Mouse (Mus musculus): ENCODE results near the gene Ensa. TPM values are rescaled to one million over a fixed set of nuclear protein-coding genes. Genes with fewer than 3 reads are reported as not detected.
"Not testable (repeated sequence)": the region's sequence is repeated elsewhere in the genome, so short reads cannot be mapped to it uniquely, and the experiment has no call there.

The Ensa gene
- polyA plus RNA-seq, 1 experiment from 2014 or later: 142 TPM

DNA sequence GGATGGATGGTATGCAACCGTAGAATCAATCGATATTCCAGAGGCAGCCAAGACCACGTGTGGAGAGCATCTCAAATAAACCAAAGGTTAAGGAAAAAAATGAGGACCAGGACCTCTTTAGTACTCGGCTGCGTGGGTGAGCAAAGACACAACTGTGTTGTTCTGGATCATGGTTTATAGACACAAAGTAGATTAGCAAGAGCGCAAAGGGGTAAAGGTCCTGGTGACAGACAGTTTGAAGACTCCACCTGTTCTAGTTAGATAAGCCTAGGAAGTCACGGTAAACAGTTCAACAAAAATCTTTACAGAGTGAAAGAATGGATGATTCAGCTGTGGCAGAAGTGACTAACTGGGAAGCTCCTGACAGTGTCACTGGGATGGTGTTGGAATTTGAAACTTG lies 18.3 kb downstream of the Ensa start:
- TF ChIP-seq CTCF (IDR thresholded peaks at IDR 0.05): no peak
- ATAC-seq (no peak), DNase-seq (ENCODE audit: low read depth, low spot score) (no peak)
- in situ Hi-C loops (cut with MboI; ENCODE audit: low pct_unique_long_range_greater_than_20kb): no loop called here
- ChIA-PET POLR2A (no interaction called here), CTCF (interaction anchor here (1.0 to 3.1 kb wide), 2 partner anchors 10 to 105 kb away, joined by 3 to 24 read pairs; no protein-coding TSS in a partner anchor)
- H3K27me3 ChIP-seq: no peaks in the 10 kb centered on the region

DNA sequence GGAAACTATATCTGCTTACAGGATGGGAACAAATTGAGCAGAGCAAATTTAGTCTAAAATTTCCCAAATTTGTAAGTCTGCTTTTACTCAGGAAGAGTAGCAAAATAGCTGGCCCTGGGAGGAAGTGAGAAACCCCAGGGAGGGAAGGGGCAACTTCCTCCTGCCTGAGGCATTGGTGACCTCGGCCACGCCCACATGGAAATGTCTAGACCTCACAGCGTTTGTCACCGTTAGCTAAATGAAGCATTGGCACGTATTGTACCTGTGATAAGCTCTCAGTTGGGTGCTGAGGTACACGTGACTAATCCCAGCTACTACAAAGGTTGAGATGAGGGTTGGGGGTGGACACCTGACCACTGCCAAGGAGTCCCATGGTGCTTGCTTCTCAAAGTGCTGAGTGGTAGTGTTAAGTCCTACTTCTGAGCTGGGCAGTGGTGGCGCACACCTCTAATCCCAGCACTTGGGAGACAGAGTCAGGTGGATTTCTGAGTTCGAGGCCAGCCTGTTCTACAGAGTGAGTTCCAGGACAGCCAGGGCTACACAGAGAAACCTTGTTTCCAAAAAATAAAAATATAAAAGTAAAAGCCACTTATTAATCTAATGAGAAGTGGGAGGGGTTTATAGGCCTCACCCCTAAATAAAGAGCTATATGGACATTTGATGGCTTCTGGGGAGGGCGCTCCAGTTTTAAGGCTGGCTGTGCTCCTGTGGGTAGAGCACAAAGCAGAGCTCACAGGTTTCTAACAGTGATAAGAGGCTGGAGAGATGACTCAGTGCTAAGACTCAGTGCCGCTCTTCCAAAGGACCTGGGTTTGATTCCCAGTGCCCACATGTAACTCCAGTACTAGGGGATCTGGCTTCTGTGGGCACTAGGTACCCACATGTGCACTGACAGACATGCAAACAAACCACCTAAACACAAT lies 20.8 kb downstream of the Ensa start:
- DNase-seq (ENCODE audit: low read depth, low spot score) (no peak), ATAC-seq (no peak)
- in situ Hi-C loops (cut with MboI; ENCODE audit: low pct_unique_long_range_greater_than_20kb): no loop called here
- POLR2A ChIA-PET: interaction anchor here (1.2 to 1.4 kb wide), 2 partner anchors 13 to 23 kb away, joined by 3 read pairs; no protein-coding TSS in a partner anchor
- no peak for TF ChIP-seq CTCF (IDR thresholded peaks at IDR 0.05)
- H3K27me3 ChIP-seq: no peaks in the 10 kb centered on the region
- CTCF ChIA-PET: interaction anchor here (1.0 to 1.9 kb wide), 6 partner anchors 8 to 31 kb away, joined by 3 to 7 read pairs (median 4); no protein-coding TSS in a partner anchor

DNA sequence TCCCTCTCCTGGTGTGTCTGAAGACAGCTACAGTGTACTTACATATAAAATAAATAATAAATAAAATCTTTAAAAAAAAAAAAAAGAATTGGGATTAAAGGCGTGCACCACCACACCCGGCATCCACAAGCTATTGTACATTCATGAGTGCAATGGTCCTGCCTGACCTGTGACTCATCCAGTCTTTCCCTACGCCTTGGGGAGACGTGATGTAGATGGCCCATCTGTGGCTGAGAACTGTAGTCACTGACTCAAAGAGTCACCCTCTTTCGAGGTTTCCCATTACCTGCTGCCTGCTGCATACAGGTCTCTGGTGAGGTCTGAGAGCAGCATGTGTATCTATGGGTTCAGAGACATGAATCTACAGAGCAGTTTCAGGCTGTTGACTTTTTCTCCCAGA lies 23.2 kb downstream of the Ensa start:
- ATAC-seq (no peak), DNase-seq (ENCODE audit: low read depth, low spot score) (no peak)
- ChIA-PET POLR2A (no interaction called here), CTCF (interaction anchor here (1.8 kb wide), 1 partner anchor 28 kb away, joined by 4 read pairs; no protein-coding TSS in a partner anchor)
- no peaks in the 10 kb centered on the region for H3K27me3 ChIP-seq
- in situ Hi-C loops (cut with MboI; ENCODE audit: low pct_unique_long_range_greater_than_20kb): no loop called here
- TF ChIP-seq CTCF (IDR thresholded peaks at IDR 0.05): no peak

DNA sequence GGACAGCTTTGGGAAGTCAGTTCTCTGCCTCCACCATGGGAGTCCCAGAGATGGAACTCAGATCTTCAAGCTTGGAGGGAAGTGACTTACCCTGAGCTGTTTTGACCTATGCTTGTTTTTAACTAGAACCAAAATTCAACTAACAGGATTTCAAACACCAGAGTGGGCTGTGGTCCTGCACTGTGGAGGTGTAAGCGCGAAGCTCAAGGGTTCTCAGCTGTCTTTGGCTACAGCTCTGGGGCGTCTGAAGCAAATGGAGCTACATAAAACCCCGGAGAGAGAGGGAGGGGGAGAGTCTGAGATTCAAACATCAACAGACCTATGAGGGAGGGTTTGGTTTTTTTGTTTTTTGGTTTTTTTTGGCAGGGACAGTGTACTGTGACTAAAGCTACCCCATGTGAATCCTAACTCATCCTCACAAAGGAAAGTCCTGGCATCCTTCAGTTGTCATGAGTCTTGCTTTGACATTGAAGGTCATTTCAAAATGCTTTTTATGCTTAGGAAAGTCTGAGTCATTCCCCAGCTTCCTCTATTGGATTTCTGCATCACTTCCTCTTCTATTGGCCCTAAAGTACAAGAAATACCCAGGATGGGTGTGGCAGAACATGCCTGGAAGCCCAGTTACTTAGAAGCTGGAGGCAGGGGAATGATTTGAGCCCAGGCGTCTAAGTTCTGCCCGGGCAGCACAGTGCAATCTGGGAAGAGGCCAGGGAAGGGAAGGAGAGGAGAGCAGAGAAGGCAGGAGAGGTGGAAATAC lies 25.7 kb downstream of the Ensa start:
- CTCF ChIA-PET: interaction anchor here (0.8 to 3.3 kb wide), 15 partner anchors 9 to 192 kb away, joined by 3 to 25 read pairs (median 4); no protein-coding TSS in a partner anchor
- no peaks in the 10 kb centered on the region for H3K27me3 ChIP-seq
- POLR2A ChIA-PET: interaction anchor here (0.6 to 2.3 kb wide), 8 partner anchors 10 to 25 kb away, joined by 3 to 17 read pairs (median 6); no protein-coding TSS in a partner anchor
- TF ChIP-seq CTCF (IDR thresholded peaks at IDR 0.05): no peak
- in situ Hi-C loops (cut with MboI; ENCODE audit: low pct_unique_long_range_greater_than_20kb): no loop called here
- DNase-seq (ENCODE audit: low read depth, low spot score): no peak
- ATAC-seq: peak; percentile 62

DNA sequence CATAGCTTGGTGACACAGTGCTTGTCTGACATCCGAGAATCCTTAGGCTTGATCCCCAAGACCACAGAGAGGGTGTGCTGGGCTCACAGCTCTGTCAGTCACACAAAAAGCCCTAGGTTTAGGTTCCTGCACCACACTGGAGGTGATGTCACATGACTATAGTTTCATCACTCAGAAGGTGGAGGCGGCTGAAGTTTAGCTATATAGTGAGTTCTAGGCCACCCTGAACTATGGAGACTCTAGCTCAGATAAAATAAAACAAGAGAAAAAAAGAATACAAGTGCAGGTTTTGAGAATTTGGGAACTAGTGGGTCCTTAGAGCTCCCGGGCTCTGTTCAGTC lies 26.2 kb downstream of the Ensa start:
- TF ChIP-seq CTCF (IDR thresholded peaks at IDR 0.05): no peak
- DNase-seq (ENCODE audit: low read depth, low spot score): no peak
- POLR2A ChIA-PET: interaction anchor here (1.0 to 2.3 kb wide), 7 partner anchors 9 to 25 kb away, joined by 3 to 17 read pairs (median 7); no protein-coding TSS in a partner anchor
- in situ Hi-C loops (cut with MboI; ENCODE audit: low pct_unique_long_range_greater_than_20kb): no loop called here
- CTCF ChIA-PET: interaction anchor here (0.8 to 3.3 kb wide), 14 partner anchors 9 to 192 kb away, joined by 3 to 25 read pairs (median 4); no protein-coding TSS in a partner anchor
- no peaks in the 10 kb centered on the region for H3K27me3 ChIP-seq
- no peak for ATAC-seq

DNA sequence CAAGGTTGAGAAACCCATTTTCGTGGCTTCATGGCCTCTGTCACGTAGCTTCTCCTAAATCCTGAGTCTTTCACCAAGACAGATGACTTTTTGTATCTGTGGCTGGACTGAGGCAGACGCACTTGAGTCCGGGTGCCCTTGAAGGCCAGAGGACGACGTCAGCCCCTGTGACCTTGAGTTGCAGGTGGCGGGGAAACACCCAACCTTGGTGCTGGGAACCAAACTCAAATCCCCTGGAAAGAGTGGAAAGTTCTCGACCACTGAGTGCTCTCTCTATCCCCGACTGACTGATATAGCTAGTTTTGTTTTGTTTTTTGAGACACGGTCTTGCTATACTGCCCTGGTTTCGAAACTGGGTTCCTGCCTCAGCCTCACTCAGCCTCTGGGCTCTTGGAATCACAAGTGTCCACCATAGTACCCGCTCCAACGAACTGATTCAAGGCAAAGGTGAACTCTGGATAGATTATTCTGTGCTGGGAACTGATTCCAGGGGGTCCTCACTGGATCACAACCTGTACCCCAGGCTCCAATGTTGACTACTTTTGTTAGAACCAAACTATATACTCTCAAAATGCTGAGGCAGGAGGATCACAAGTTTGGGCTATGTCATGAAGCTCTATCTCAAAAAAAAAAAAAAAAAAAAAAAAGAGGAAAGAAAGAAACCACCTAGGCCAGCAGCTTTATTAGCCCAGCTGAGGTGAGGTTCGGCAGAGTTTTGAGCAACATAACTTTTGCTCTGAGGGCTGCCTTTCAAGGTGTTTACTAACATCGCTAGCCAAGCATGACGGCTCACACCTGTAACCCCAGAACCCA lies 26.8 kb downstream of the Ensa start:
- ChIA-PET CTCF (interaction anchor here (0.8 to 3.3 kb wide), 10 partner anchors 12 to 191 kb away, joined by 3 to 25 read pairs (median 4); no protein-coding TSS in a partner anchor), POLR2A (interaction anchor here (0.5 to 2.3 kb wide), 7 partner anchors 11 to 108 kb away, joined by 3 to 17 read pairs (median 7); no protein-coding TSS in a partner anchor)
- in situ Hi-C loops (cut with MboI; ENCODE audit: low pct_unique_long_range_greater_than_20kb): no loop called here
- DNase-seq (ENCODE audit: low read depth, low spot score) (no peak), ATAC-seq (no peak)
- no peak for TF ChIP-seq CTCF (IDR thresholded peaks at IDR 0.05)
- no peaks in the 10 kb centered on the region for H3K27me3 ChIP-seq

DNA sequence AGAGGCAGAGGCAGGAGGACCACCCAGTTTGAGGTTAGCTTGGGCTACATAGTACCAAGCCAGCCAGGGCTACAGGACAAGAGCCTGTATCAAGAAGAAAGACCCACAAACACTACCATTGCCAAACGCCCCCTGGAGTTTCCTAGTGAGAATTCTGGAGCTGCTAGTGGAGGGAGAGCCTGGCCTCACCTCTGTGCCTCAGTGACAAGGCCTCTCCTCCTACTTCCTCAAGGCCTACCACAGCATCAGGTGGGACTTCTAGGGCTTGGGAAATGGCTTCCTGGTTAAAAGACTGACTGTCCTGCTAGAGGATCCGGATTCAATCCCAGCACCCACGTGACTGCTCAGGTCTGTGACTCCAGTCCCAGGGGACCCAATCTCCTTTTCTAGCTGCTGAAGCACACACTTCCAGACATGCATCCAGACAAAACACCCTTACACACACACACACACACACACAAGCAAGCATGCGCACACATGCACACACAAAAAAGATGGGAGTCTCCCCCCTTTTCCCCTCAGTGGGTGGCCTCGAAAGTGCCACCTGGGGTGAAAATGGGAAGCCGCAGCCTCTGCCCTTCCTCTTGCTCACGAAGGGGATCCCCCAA lies 27.5 kb downstream of the Ensa start:
- no peak for DNase-seq (ENCODE audit: low read depth, low spot score)
- POLR2A ChIA-PET: interaction anchor here (0.9 kb wide), 1 partner anchor 12 kb away, joined by 3 read pairs; no protein-coding TSS in a partner anchor
- ATAC-seq: no peak
- no peaks in the 10 kb centered on the region for H3K27me3 ChIP-seq
- in situ Hi-C loops (cut with MboI; ENCODE audit: low pct_unique_long_range_greater_than_20kb): no loop called here
- CTCF ChIA-PET: interaction anchor here (0.8 to 3.3 kb wide), 4 partner anchors 13 to 24 kb away, joined by 4 to 25 read pairs (median 12); no protein-coding TSS in a partner anchor
- no peak for TF ChIP-seq CTCF (IDR thresholded peaks at IDR 0.05)

DNA sequence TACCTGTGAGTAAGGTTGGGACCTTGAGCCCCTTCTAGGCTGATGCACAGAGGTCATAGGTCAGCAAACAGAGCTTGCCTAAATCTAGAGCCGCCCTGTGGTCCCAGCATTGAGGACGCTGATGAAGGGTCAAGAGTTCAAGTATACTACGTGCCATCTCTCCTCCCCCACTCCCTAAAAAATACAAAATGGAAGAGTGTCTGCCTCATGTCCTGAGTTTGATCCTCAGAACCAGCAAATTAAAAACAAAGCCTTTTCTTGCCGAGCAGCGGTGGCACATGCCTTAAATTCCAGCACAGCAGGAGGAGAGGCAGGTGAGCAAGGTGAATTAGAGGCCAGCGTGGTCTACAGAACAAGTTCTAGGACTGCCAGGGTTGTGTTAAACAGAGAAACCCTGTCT lies 28.1 kb downstream of the Ensa start:
- in situ Hi-C loops (cut with MboI; ENCODE audit: low pct_unique_long_range_greater_than_20kb): no loop called here
- POLR2A ChIA-PET: interaction anchor here (0.9 kb wide), 1 partner anchor 12 kb away, joined by 3 read pairs; no protein-coding TSS in a partner anchor
- CTCF ChIA-PET: interaction anchor here (3.1 kb wide), 1 partner anchor 23 kb away, joined by 25 read pairs; no protein-coding TSS in a partner anchor
- H3K27me3 ChIP-seq: no peaks in the 10 kb centered on the region
- DNase-seq (ENCODE audit: low read depth, low spot score) (no peak), ATAC-seq (no peak)
- no peak for TF ChIP-seq CTCF (IDR thresholded peaks at IDR 0.05)

DNA sequence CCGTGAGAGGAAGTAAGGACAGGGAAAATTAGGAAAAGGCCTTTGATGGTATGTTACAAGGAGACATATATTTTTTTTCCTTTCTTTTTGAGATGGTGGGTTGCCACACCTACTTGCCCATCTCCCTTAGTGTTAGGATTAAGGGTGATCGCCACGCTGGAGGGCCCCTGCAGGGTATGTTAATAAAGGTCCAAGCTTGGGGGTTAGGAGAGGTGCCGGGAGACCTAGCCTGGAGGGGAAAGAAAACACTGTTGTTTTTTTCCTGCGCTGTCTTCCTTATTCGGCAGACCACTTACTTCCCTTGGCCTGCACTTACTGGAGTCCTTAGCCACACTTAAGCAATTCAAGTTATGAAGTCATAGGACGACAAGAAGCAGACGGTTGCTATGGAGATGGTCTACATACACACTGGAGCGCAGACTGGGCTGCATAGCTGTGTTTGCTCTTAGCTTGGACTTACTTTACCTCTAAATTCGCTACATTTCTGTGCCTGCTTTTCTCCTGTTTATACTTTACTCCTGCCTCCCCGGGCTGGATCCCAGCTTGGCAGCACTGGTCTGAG lies 28.8 kb downstream of the Ensa start:
- DNase-seq (ENCODE audit: low read depth, low spot score) (no peak), ATAC-seq (no peak)
- ChIA-PET CTCF (interaction anchor here (1.6 kb wide), 1 partner anchor 32 kb away, joined by 3 read pairs; no protein-coding TSS in a partner anchor), POLR2A (interaction anchor here (0.6 kb wide), 1 partner anchor 108 kb away, joined by 3 read pairs; no protein-coding TSS in a partner anchor)
- in situ Hi-C loops (cut with MboI; ENCODE audit: low pct_unique_long_range_greater_than_20kb): no loop called here
- no peak for TF ChIP-seq CTCF (IDR thresholded peaks at IDR 0.05)
- H3K27me3 ChIP-seq: no peaks in the 10 kb centered on the region

DNA sequence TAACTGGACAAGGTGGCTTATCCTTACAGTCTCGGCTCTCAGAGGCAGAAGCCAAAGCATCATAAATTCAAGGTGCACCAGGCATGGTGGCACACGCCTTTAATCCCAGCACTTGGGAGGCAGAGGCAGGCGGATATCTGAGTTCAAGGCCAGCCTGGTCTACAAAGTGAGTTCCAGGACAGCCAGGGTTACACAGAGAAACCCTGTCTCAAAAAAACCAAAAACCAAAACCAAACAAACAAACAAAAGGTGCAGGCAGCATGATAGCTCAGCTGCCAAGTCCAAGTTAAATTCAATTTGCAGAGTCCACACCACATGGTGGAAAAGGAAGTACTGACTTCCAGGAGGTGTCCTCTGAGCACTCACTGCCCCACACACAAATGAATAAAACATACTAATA lies 29.6 kb downstream of the Ensa start:
- DNase-seq (ENCODE audit: low read depth, low spot score); H3K27me3 ChIP-seq; in situ Hi-C loops (cut with MboI; ENCODE audit: low pct_unique_long_range_greater_than_20kb); ATAC-seq: not testable (repeated sequence)
- ChIA-PET CTCF (interaction anchor here (1.6 kb wide), 1 partner anchor 31 kb away, joined by 3 read pairs; no protein-coding TSS in a partner anchor), POLR2A (interaction anchor here (0.6 kb wide), 1 partner anchor 109 kb away, joined by 3 read pairs; no protein-coding TSS in a partner anchor)

All from Patski (cell line).